Mouse (Mus musculus) testis, adult 2 months (tissue): ENCODE results near the gene Elk3.

Experiments used
- CTCF ChIP-seq: fragments of 200-500 bp; IDR thresholded peaks from 2 replicates; pipeline ENCODE4 v1.5.1; 2012; ENCODE audit warnings: low read depth, mild to moderate bottlenecking, inconsistent platforms, low read length, moderate library complexity; ENCODE audit not compliant: control insufficient read depth, insufficient read depth, insufficient replicate concordance
- POLR2A ChIP-seq: fragments of 200-500 bp; IDR thresholded peaks from 2 replicates; pipeline ENCODE4 v1.6.1; 2012; ENCODE audit warnings: low read depth, mild to moderate bottlenecking, inconsistent platforms, low read length, moderate library complexity; ENCODE audit not compliant: control insufficient read depth

DNA sequence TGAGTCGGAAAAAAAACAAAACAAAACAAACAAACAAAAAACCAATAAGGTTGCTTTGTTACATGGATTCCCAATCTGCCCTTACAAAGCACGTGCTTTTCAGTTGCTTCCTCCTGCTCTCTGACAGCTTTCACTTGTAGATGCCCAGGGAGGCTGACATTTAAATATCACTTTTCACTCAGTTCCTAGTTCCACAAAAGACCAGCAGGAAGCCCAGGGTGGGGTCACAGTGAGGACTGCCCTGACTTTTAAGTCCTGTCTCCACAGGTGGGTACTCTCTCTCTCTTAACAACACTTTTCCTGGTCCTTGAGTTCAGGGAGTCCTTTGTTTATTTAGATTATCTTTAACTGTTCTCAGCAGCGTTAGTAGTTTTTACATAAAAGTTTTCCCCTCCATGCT lies 68.7 kb downstream of the Elk3 start:
- TF ChIP-seq CTCF: no peak
- no peak for TF ChIP-seq POLR2A
